Mouse (Mus musculus) megakaryocyte, embryonic 14.5 days (primary cell): ENCODE results near the gene Pold1.

Experiments
- FLI1 ChIP-seq: IDR thresholded peaks from 2 replicates; pipeline ENCODE4 v1.6.1; 2012; ENCODE audit warnings: low read length, inconsistent platforms, mixed read lengths
- GATA1 ChIP-seq: IDR thresholded peaks from 3 replicates; pipeline ENCODE4 v1.6.1; 2012; ENCODE audit warnings: mixed read lengths, low read length, inconsistent platforms, borderline replicate concordance

GRCm38 (mm10) chr7:44588338-44588737 lies 39.7 kb upstream of the Pold1 start:
- TF ChIP-seq GATA1 (no peak), FLI1 (no peak)
